Comparison of ENCODE assay signal across 8 mouse cellular contexts in genomic region chr10:53527838-53528773, GRCm38 (mm10).
DNase-seq lines count a peak whose midpoint lies in the region; ATAC-seq and TF ChIP-seq lines count a peak whose summit lies in the region.

No protein-coding gene starts in this region.

- H3K27ac ChIP-seq in liver, embryonic 14.5 days, result no peak overlapping the region
- no peak overlapping the region for H3K27ac ChIP-seq in neural tube, embryonic 13.5 days (replicated peaks)

- 27% methylated on average over 6 of the region's 6 CpGs for WGBS in liver, embryonic 14.5 days (ENCODE audit: insufficient replicate concordance)
- 26% methylated on average over 6 of the region's 6 CpGs for WGBS in neural tube, embryonic 13.5 days

- H3K4me2 ChIP-seq in liver, embryonic 14.5 days (ENCODE audit: low read depth), result no peak overlapping the region
- H3K4me2 ChIP-seq in neural tube, embryonic 13.5 days, result no peak overlapping the region

- no peak for TF ChIP-seq EP300 in liver, embryonic 14.5 days (IDR thresholded peaks at IDR 0.05; ENCODE audit: low read depth)

- peak; percentile 76 for TF ChIP-seq CTCF in liver, embryonic 14.5 days (IDR thresholded peaks at IDR 0.05; ENCODE audit: low read depth)

- peak; percentile 39 for DNase-seq in CD4-positive helper T cell, adult 2 months (ENCODE audit: low read depth, low spot score)
- DNase-seq in adipocyte (ENCODE audit: low spot score), result peak; percentile 68
- peak; percentile 77 for DNase-seq in embryo, embryonic 10 days (ENCODE audit: low spot score)
- peak; percentile 34 to 52 for DNase-seq in heart, adult 9 months (ENCODE audit: low spot score in 2 of 2)
- DNase-seq in kidney, postnatal 25 days, result peak; percentile 51 to 72
- no peak for DNase-seq in liver, embryonic 14.5 days (ENCODE audit: low read depth in 3 of 3, low spot score in 3 of 3)
- peak; percentile 37 for DNase-seq in thymus, postnatal 25 days

- no peak overlapping the region for H3K4me3 ChIP-seq in liver, embryonic 14.5 days (ENCODE audit: insufficient read depth in 1 of 2, low read depth in 2 of 2, low read length in 2 of 2)
- no peak overlapping the region for H3K4me3 ChIP-seq in neural tube, embryonic 13.5 days

- no peak overlapping the region for H3K9ac ChIP-seq in liver, embryonic 14.5 days (replicated peaks)
- H3K9ac ChIP-seq in neural tube, embryonic 13.5 days, result no peak overlapping the region

- no peak for ATAC-seq in liver, embryonic 14.5 days (ENCODE audit: insufficient read depth)
- ATAC-seq in neural tube, embryonic 13.5 days (ENCODE audit: low read depth), result peak; percentile 84

- H3K27me3 ChIP-seq in liver, embryonic 14.5 days (ENCODE audit: control insufficient read depth, insufficient read depth, low read length), result no peaks in the 10 kb centered on the region
- no peaks in the 10 kb centered on the region for H3K27me3 ChIP-seq in neural tube, embryonic 13.5 days

- no peaks in the 10 kb centered on the region for H3K4me1 ChIP-seq in liver, embryonic 14.5 days (replicated peaks; ENCODE audit: control insufficient read depth in 2 of 2, insufficient read depth in 2 of 2, low read length in 1 of 2)
- H3K4me1 ChIP-seq in neural tube, embryonic 13.5 days (replicated peaks), result no peaks in the 10 kb centered on the region

- H3K9me3 ChIP-seq in liver, embryonic 14.5 days (ENCODE audit: control insufficient read depth, low read length), result no peaks in the 10 kb centered on the region
- H3K9me3 ChIP-seq in neural tube, embryonic 13.5 days, result 0 out of 2 replicates have a peak, but pooled peaks cover 4% of the 10 kb centered on the region

- no peaks in the 10 kb centered on the region for H3K36me3 ChIP-seq in liver, embryonic 14.5 days (replicated peaks; ENCODE audit: control insufficient read depth, insufficient read depth, low read depth)
- H3K36me3 ChIP-seq in neural tube, embryonic 13.5 days, result no peaks in the 10 kb centered on the region

Comparison
In these comparisons a context has a peak if more than half of its experiments do, and no peak if none do; other contexts are left out.
1. DNase-seq: peak in CD4-positive helper T cell, adult 2 months (single experiment), adipocyte (single experiment), embryo, embryonic 10 days (single experiment), heart, adult 9 months (2 of 2), kidney, postnatal 25 days (2 of 2) and thymus, postnatal 25 days (single experiment); none in liver, embryonic 14.5 days (0 of 3).